Comparison of ENCODE assay signal across 16 mouse cellular contexts in genomic region chr12:112265289-112265969, GRCm38 (mm10).
DNase-seq lines count a peak whose midpoint lies in the region; ATAC-seq and TF ChIP-seq lines count a peak whose summit lies in the region.
"Had no signal": no experiment of that assay in that cellular context is flagged by ENCODE, and none has a peak within 500 bp of the region (broad histone marks: within the 10 kb centered on the region; RNA-seq: fewer than 3 reads in every experiment).

No protein-coding gene starts in this region.

- H3K9ac ChIP-seq in forebrain, postnatal 0 days: no peak overlapping the region
- H3K9ac ChIP-seq in kidney, embryonic 15.5 days: 0 out of 2 replicates have a peak overlapping the region, but pooled peaks have one; percentile 4
- H3K9ac ChIP-seq in limb, embryonic 12.5 days (replicated peaks): peak overlapping the region; percentile 13; the same call in 1 of the 2 replicates
- H3K9ac ChIP-seq: hindbrain, embryonic 15.5 days; liver, embryonic 14.5 days; neural tube, embryonic 12.5 days had no signal

- no peak for TF ChIP-seq POLR2A in thymus, adult 2 months (IDR thresholded peaks at IDR 0.05; ENCODE audit: control insufficient read depth, extremely low read depth, insufficient read depth, low read length, poor library complexity)

- H3K27me3 ChIP-seq in forebrain, embryonic 10.5 days (ENCODE audit: poor library complexity, severe bottlenecking): peaks cover 44% of the 10 kb centered on the region
- H3K27me3 ChIP-seq in forebrain, postnatal 0 days (ENCODE audit: insufficient read depth, low read length): no peaks in the 10 kb centered on the region; the same call in 1 of the 2 replicates
- peaks cover 57% of the 10 kb centered on the region for H3K27me3 ChIP-seq in kidney, embryonic 15.5 days
- peaks cover 24% of the 10 kb centered on the region for H3K27me3 ChIP-seq in limb, embryonic 12.5 days
- no peaks in the 10 kb centered on the region for H3K27me3 ChIP-seq in thymus, adult 2 months (ENCODE audit: control insufficient read depth, insufficient read depth, low read length)
- H3K27me3 ChIP-seq: hindbrain, embryonic 15.5 days had no signal

- no peaks in the 10 kb centered on the region for H3K36me3 ChIP-seq in forebrain, embryonic 10.5 days (replicated peaks)
- no peaks in the 10 kb centered on the region for H3K36me3 ChIP-seq in forebrain, postnatal 0 days (ENCODE audit: insufficient read depth)
- no peaks in the 10 kb centered on the region for H3K36me3 ChIP-seq in kidney, embryonic 15.5 days
- H3K36me3 ChIP-seq in limb, embryonic 12.5 days: no peaks in the 10 kb centered on the region
- H3K36me3 ChIP-seq in thymus, adult 2 months (ENCODE audit: control insufficient read depth, insufficient read depth, low read length): no peaks in the 10 kb centered on the region
- H3K36me3 ChIP-seq: hindbrain, embryonic 15.5 days; neural tube, embryonic 12.5 days had no signal

- H3K4me3 ChIP-seq in forebrain, embryonic 10.5 days: no peak overlapping the region
- H3K4me3 ChIP-seq in forebrain, postnatal 0 days (ENCODE audit: low read depth, low read length): no peak overlapping the region
- H3K4me3 ChIP-seq in kidney, embryonic 15.5 days (replicated peaks): no peak overlapping the region
- no peak overlapping the region for H3K4me3 ChIP-seq in limb, embryonic 12.5 days (replicated peaks)
- no peak overlapping the region for H3K4me3 ChIP-seq in thymus, adult 2 months (ENCODE audit: control insufficient read depth, insufficient read depth, low read length)
- H3K4me3 ChIP-seq: hindbrain, embryonic 15.5 days; neural tube, embryonic 12.5 days had no signal

- no peak for DNase-seq in forebrain, embryonic 10.5 days (ENCODE audit: extremely low spot score, low spot score)
- no peak for DNase-seq in forebrain, postnatal 0 days
- DNase-seq in kidney, postnatal 25 days: no peak
- DNase-seq in Muller cell, postnatal 12 days (ENCODE audit: inconsistent ontology term): peak; percentile 65
- DNase-seq in spleen, postnatal 4 days (ENCODE audit: low spot score in 2 of 2): no peak
- DNase-seq in thymus, adult 2 months: no peak
- DNase-seq: adrenal gland, postnatal 10 days; cerebellum, adult 11 months; cerebellum, postnatal 14 days; lung, postnatal 14 days had no signal

- H3K4me1 ChIP-seq in forebrain, embryonic 10.5 days: peaks cover 36% of the 10 kb centered on the region
- H3K4me1 ChIP-seq in forebrain, postnatal 0 days (ENCODE audit: insufficient read depth): peaks cover 24% of the 10 kb centered on the region
- H3K4me1 ChIP-seq in kidney, embryonic 15.5 days: peaks cover 12% of the 10 kb centered on the region
- peaks cover 33% of the 10 kb centered on the region for H3K4me1 ChIP-seq in limb, embryonic 12.5 days (replicated peaks)
- H3K4me1 ChIP-seq in thymus, adult 2 months (replicated peaks; ENCODE audit: control insufficient read depth, insufficient read depth, low read length): no peaks in the 10 kb centered on the region
- H3K4me1 ChIP-seq: neural tube, embryonic 12.5 days had no signal

- no peak for ATAC-seq in forebrain, postnatal 0 days
- ATAC-seq in kidney, embryonic 15.5 days (replicated peaks; ENCODE audit: low FRiP score): peak; percentile 40; the same call in 1 of the 2 replicates
- peak; percentile 38; the same call in 1 of the 2 replicates for ATAC-seq in limb, embryonic 12.5 days (ENCODE audit: insufficient number of reproducible peaks, insufficient read depth, low FRiP score, low TSS enrichment, low read depth)
- ATAC-seq: intestine, postnatal 0 days had no signal

- no peaks in the 10 kb centered on the region for H3K9me3 ChIP-seq in forebrain, embryonic 10.5 days
- no peaks in the 10 kb centered on the region for H3K9me3 ChIP-seq in forebrain, postnatal 0 days (ENCODE audit: low read length)
- no peaks in the 10 kb centered on the region for H3K9me3 ChIP-seq in kidney, embryonic 15.5 days (replicated peaks)
- no peaks in the 10 kb centered on the region for H3K9me3 ChIP-seq in limb, embryonic 12.5 days
- H3K9me3 ChIP-seq: hindbrain, embryonic 15.5 days; neural tube, embryonic 12.5 days had no signal

- 75% methylated on average over 10 of the region's 10 CpGs for WGBS in forebrain, embryonic 10.5 days
- 78% methylated on average over 10 of the region's 10 CpGs for WGBS in forebrain, postnatal 0 days
- WGBS in kidney, embryonic 15.5 days: 19% methylated on average over 10 of the region's 10 CpGs
- WGBS in limb, embryonic 12.5 days: 22% methylated on average over 10 of the region's 10 CpGs
- 62% methylated on average over 10 of the region's 10 CpGs for WGBS in thymus, adult 2 months

- TF ChIP-seq CTCF in forebrain, postnatal 0 days (IDR thresholded peaks at IDR 0.05; ENCODE audit: low read depth): no peak
- no peak for TF ChIP-seq CTCF in thymus, adult 2 months (IDR thresholded peaks at IDR 0.05; ENCODE audit: borderline replicate concordance, control insufficient read depth, extremely low read depth, insufficient read depth, low read length, poor library complexity)

- no peak overlapping the region for H3K4me2 ChIP-seq in forebrain, postnatal 0 days (ENCODE audit: low read depth)
- H3K4me2 ChIP-seq in kidney, embryonic 15.5 days: no peak overlapping the region
- peak overlapping the region; percentile 13; the same call in 1 of the 2 replicates for H3K4me2 ChIP-seq in limb, embryonic 12.5 days
- H3K4me2 ChIP-seq: hindbrain, embryonic 15.5 days; neural tube, embryonic 12.5 days had no signal

- H3K27ac ChIP-seq in forebrain, embryonic 10.5 days: peak overlapping the region; percentile 12
- no peak overlapping the region for H3K27ac ChIP-seq in forebrain, postnatal 0 days (ENCODE audit: low read depth, low read length)
- H3K27ac ChIP-seq in kidney, embryonic 15.5 days: no peak overlapping the region
- H3K27ac ChIP-seq in limb, embryonic 12.5 days: peak overlapping the region; percentile 77
- H3K27ac ChIP-seq in thymus, adult 2 months (ENCODE audit: control insufficient read depth, insufficient read depth, low read length): no peak overlapping the region
- H3K27ac ChIP-seq: hindbrain, embryonic 15.5 days; liver, embryonic 14.5 days; neural tube, embryonic 12.5 days had no signal

Comparison
In these comparisons a context has a peak if more than half of its experiments do, and no peak if none do; other contexts are left out.
1. H3K27ac ChIP-seq: peak in forebrain, embryonic 10.5 days (single experiment) and limb, embryonic 12.5 days (single experiment); none in forebrain, postnatal 0 days (single experiment), kidney, embryonic 15.5 days (single experiment) and thymus, adult 2 months (single experiment).